Mouse (Mus musculus) heart, embryonic 14.5 days (tissue): Measurements from ENCODE around the gene Gm10837. TPM values are rescaled to one million over a fixed set of nuclear protein-coding genes. Genes with fewer than 3 reads are reported as not detected.

ENCODE experiments used
- ATAC-seq: fragments of 200-750 bp; cut with Nextera tagmentation; 2 replicates; pipeline ENCODE4 v1.8.0; 2017; ENCODE audit warnings: low read depth, moderate TSS enrichment; ENCODE audit not compliant: insufficient number of reproducible peaks, insufficient read depth, low FRiP score
- H3K27ac ChIP-seq, 2 experiments: fragments of 200-500 bp in 1 of 2; fragments of 300-500 bp in 1 of 2; sonication (generic) in 1 of 2; replicated peaks in 1 of 2; 2 replicates each; pipeline ENCODE4 v1.5.1; 2012 to 2014; ENCODE audit warnings: low read depth in 2 of 2, low read length in 2 of 2, control low read depth in 1 of 2, mild to moderate bottlenecking in 1 of 2, mixed read lengths in 1 of 2; ENCODE audit not compliant: control insufficient read depth in 1 of 2, insufficient read depth in 1 of 2
- H3K27me3 ChIP-seq: fragments of 300-500 bp; sonication (generic); 2 replicates; pipeline ENCODE4 v1.6.1; 2014; ENCODE audit warnings: mild to moderate bottlenecking, low read length, control low read depth; ENCODE audit not compliant: control insufficient read depth, insufficient read depth
- H3K36me3 ChIP-seq: fragments of 300-500 bp; sonication (generic); 2 replicates; pipeline ENCODE4 v1.6.1; 2014; ENCODE audit warnings: mild to moderate bottlenecking, control low read depth, low read length, mixed read lengths; ENCODE audit not compliant: control insufficient read depth, insufficient read depth
- H3K4me1 ChIP-seq, 2 experiments: fragments of 200-500 bp in 1 of 2; fragments of 300-500 bp in 1 of 2; sonication (generic) in 1 of 2; 2 replicates each; pipeline ENCODE4 v1.6.1; 2012 to 2014; ENCODE audit warnings: low read length in 2 of 2, control low read depth in 1 of 2, mixed read lengths in 1 of 2; ENCODE audit not compliant: control insufficient read depth in 2 of 2, insufficient read depth in 2 of 2
- H3K4me2 ChIP-seq: fragments of 300-500 bp; sonication (generic); 2 replicates; pipeline ENCODE4 v1.6.1; 2014; ENCODE audit warnings: mild to moderate bottlenecking, low read length
- H3K4me3 ChIP-seq, 2 experiments: fragments of 200-500 bp in 1 of 2; fragments of 300-500 bp in 1 of 2; sonication (generic) in 1 of 2; 2 replicates each; pipeline ENCODE4 v1.5.1; 2012 to 2014; ENCODE audit warnings: low read length in 2 of 2, mild to moderate bottlenecking in 2 of 2, control low read depth in 1 of 2, low read depth in 1 of 2, moderate library complexity in 1 of 2; ENCODE audit not compliant: control insufficient read depth in 1 of 2, insufficient read depth in 1 of 2
- H3K9ac ChIP-seq: fragments of 300-500 bp; sonication (generic); 2 replicates; pipeline ENCODE4 v1.6.1; 2014; ENCODE audit warnings: mild to moderate bottlenecking, low read length
- H3K9me3 ChIP-seq: fragments of 300-500 bp; sonication (generic); 2 replicates; pipeline ENCODE4 v1.6.1; 2016; ENCODE audit warnings: low read length, control low read depth; ENCODE audit not compliant: control insufficient read depth
- WGBS: fragments of 180-500 bp; shearing (Covaris S2); extraction: QIAGEN DNeasy Blood & Tissue Kit; methylation state at CpG from one replicate; pipeline ENCODE4 v1.1.7; 2014; 5-methylcytosine and 5-hydroxymethylcytosine counted together
- polyA plus RNA-seq: library from polyadenylated mRNA; unstranded; fragments of >200 nt; fragmentation: Nextera tagmentation; extraction: Ambion mirVana; gene quantifications from 2 replicates; pipeline ENCODE4 v1.2.1, GENCODE M21; 2014

The Gm10837 gene
- polyA plus RNA-seq, 1 experiment from 2014 or later, result not detected

GRCm38 (mm10) chr14:122466756-122467362, 23.5 kb upstream of the Gm10837 start:
- H3K9ac ChIP-seq, result no peak overlapping the region
- ATAC-seq, result no peak
- no peaks in the 10 kb centered on the region for H3K9me3 ChIP-seq
- no peaks in the 10 kb centered on the region for H3K36me3 ChIP-seq
- no peak overlapping the region for H3K4me3 ChIP-seq
- no peak overlapping the region for H3K27ac ChIP-seq
- 68% methylated on average over 7 of the region's 7 CpGs for WGBS
- H3K27me3 ChIP-seq, result peaks cover 97% of the 10 kb centered on the region
- no peak overlapping the region for H3K4me2 ChIP-seq
- H3K4me1 ChIP-seq, result peaks cover 4 to 22% of the 10 kb centered on the region in 2 experiments; a peak in 3 of 4 replicates

GRCm38 (mm10) chr14:122467926-122468841, 22.2 kb upstream of the Gm10837 start:
- Histone ChIP-seq H3K4me2 (no peak overlapping the region), H3K4me1 (peaks cover 4 to 22% of the 10 kb centered on the region in 2 experiments; a peak in 3 of 4 replicates), H3K9me3 (no peaks in the 10 kb centered on the region), H3K4me3 (no peak overlapping the region), H3K27ac (no peak overlapping the region), H3K36me3 (no peaks in the 10 kb centered on the region), H3K9ac (no peak overlapping the region), H3K27me3 (peaks cover 97% of the 10 kb centered on the region)
- WGBS, result 12% methylated on average over 23 of the region's 23 CpGs
- ATAC-seq, result no peak

GRCm38 (mm10) chr14:122468971-122469755, 21.2 kb upstream of the Gm10837 start:
- Histone ChIP-seq H3K9me3 (no peaks in the 10 kb centered on the region), H3K9ac (no peak overlapping the region), H3K27me3 (peaks cover 97% of the 10 kb centered on the region), H3K4me3 (no peak overlapping the region), H3K27ac (no peak overlapping the region), H3K4me1 (peaks cover 4 to 15% of the 10 kb centered on the region in 2 experiments; a peak in 3 of 4 replicates), H3K4me2 (no peak overlapping the region), H3K36me3 (no peaks in the 10 kb centered on the region)
- ATAC-seq, result no peak
- 3% methylated on average over 28 of the region's 28 CpGs for WGBS

- no peaks in the 10 kb centered on the region for H3K36me3 ChIP-seq
- H3K4me2 ChIP-seq, result no peak overlapping the region
- WGBS, result 9% methylated on average over 31 of the region's 31 CpGs
- ATAC-seq, result no peak
- peaks cover 98% of the 10 kb centered on the region for H3K27me3 ChIP-seq
- no peak overlapping the region for H3K27ac ChIP-seq
- peaks cover 6 to 18% of the 10 kb centered on the region in 2 experiments; a peak in 3 of 4 replicates for H3K4me1 ChIP-seq
- no peak overlapping the region for H3K9ac ChIP-seq
- H3K9me3 ChIP-seq, result no peaks in the 10 kb centered on the region
- H3K4me3 ChIP-seq, result no peak overlapping the region
Observed at GRCm38 (mm10) chr14:122471449-122472085, 18.8 kb upstream of the Gm10837 start.

- no peak overlapping the region for H3K9ac ChIP-seq
- no peaks in the 10 kb centered on the region for H3K9me3 ChIP-seq
- peaks cover 6 to 18% of the 10 kb centered on the region in 2 experiments; a peak in 3 of 4 replicates for H3K4me1 ChIP-seq
- H3K4me2 ChIP-seq, result no peak overlapping the region
- H3K27ac ChIP-seq, result no peak overlapping the region
- H3K36me3 ChIP-seq, result no peaks in the 10 kb centered on the region
- no peak for ATAC-seq
- WGBS, result 2% methylated on average over 13 of the region's 13 CpGs
- H3K27me3 ChIP-seq, result peaks cover 97% of the 10 kb centered on the region
- H3K4me3 ChIP-seq, result no peak overlapping the region
Observed at GRCm38 (mm10) chr14:122472161-122472560, 18.2 kb upstream of the Gm10837 start.

GRCm38 (mm10) chr14:122472647-122473046, 17.7 kb upstream of the Gm10837 start:
- Histone ChIP-seq H3K4me3 (no peak overlapping the region), H3K4me2 (no peak overlapping the region), H3K27me3 (peaks cover 97% of the 10 kb centered on the region), H3K27ac (no peak overlapping the region), H3K36me3 (no peaks in the 10 kb centered on the region), H3K9ac (no peak overlapping the region), H3K9me3 (no peaks in the 10 kb centered on the region), H3K4me1 (peaks cover 6 to 18% of the 10 kb centered on the region in 2 experiments; a peak in 3 of 4 replicates)
- WGBS, result 2% methylated on average over 5 of the region's 5 CpGs
- ATAC-seq, result no peak

GRCm38 (mm10) chr14:122473211-122473751, 17.1 kb upstream of the Gm10837 start:
- no peak for ATAC-seq
- Histone ChIP-seq H3K4me1 (peaks cover 6 to 18% of the 10 kb centered on the region in 2 experiments; a peak in 3 of 4 replicates), H3K4me3 (no peak overlapping the region), H3K9me3 (no peaks in the 10 kb centered on the region), H3K9ac (no peak overlapping the region), H3K36me3 (no peaks in the 10 kb centered on the region), H3K4me2 (no peak overlapping the region), H3K27ac (no peak overlapping the region), H3K27me3 (peaks cover 97% of the 10 kb centered on the region)
- WGBS, result 2% methylated on average over 17 of the region's 17 CpGs
